Mouse (Mus musculus): ENCODE measurements around the gene Mbtps2. TPM values are rescaled to one million over a fixed set of nuclear protein-coding genes. Genes with fewer than 3 reads are reported as not detected.

Gene Mbtps2
- total RNA-seq, 2 experiments from 2014 or later = 30.3 to 33.2 TPM

DNA sequence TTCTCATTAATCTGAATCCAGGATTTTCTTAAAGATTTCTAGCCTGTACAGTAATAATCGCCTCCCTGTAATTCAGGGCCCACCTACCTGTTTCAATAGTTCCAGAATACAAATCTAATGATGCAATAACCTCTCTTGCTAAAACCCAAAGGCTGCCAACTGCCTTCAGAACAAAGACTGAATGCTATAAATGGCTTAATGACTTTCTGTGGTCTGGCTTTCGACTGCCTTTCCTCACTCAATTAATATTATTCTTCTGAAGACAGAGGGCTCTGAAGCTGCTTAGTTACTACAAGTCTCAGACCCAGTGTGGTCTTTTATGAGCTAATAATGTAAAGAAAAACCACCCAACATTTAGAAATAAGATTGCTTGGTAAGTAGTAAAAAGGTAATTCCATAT is 96.6 kb downstream of the Mbtps2 start:
- DNase-seq = no peak

DNA sequence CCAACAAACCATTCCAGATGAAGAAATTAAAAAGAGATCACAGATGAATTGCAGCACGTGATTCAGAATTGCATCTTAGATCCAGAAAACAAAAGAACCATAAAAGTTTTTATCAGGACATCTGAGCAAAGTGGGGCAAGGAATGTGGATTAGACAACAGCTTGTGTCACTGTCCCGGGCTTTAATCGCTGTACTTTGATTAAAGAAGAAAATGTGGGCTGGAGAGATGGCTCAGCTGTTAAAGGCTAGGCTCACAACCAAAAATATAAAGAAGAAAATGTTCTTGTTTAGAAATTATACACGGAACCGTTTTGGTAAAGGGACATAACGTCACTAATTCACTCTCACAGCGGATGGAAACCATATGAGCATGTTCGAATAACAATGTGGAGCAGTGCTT is 98.5 kb downstream of the Mbtps2 start:
- no peak for DNase-seq

DNA sequence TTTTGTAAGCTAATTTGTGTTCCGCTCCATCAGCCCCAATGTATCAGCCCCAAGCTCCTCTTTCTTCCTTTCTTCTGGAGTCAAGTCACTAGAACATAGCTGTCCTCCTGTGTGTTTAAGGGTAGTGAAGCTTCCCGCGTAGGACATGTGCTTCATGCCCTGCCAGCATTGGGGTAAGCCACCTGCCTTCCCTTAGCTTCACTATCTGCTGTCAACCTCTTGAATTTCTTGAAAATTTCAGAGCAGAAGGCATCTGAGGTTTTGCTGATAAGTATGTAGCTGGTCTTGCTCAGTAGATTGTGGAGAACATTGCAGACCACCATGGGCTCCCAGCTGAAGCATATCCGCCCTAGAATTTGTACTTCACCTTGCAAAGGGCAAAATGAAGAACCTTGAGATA is 105.4 kb downstream of the Mbtps2 start:
- DNase-seq = no peak

DNA sequence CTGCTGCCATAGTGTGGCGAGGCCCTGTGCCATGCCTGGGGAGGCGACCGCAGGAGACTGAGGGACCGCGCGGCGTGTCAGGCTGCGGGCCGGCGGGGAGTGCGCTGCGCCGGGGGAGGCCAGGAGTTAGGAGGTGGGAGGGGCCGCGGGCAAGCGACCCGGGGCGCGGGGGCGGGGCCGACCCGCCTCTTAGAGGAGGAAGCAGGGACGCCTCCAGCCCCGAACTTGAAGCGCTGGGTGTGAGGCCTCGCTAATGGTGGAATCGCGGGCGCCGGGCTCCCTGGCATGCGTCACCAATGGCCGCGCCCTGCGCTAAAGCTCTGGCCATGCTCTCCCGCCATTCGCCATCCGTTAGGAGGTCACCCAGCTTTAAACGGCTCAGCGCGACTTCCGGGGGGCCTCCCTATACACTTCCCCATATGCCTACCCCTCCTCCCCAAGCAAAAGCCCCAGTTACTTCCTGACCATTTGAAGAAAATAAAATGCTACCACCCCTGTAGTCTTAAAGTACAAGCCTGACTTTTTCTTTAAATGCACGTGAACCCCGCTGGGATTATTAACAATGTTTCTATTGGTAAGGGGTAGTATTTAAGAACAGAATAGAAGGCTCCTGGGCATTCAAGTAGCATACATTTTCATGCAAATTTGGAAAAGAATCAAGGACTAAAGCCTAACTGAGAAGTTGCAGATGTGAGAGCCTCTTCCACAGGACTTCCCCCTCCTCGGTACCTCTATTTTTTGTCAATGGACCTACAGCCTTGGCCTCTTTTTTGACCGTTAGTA is 106.4 kb downstream of the Mbtps2 start, which contains the start of gene Sms:
Gene Sms, minus strand, starts transcription at position 344 of the 783 bp plus-strand sequence.
- DNase-seq = peak in 1 of 2 experiments; percentile 37

DNA sequence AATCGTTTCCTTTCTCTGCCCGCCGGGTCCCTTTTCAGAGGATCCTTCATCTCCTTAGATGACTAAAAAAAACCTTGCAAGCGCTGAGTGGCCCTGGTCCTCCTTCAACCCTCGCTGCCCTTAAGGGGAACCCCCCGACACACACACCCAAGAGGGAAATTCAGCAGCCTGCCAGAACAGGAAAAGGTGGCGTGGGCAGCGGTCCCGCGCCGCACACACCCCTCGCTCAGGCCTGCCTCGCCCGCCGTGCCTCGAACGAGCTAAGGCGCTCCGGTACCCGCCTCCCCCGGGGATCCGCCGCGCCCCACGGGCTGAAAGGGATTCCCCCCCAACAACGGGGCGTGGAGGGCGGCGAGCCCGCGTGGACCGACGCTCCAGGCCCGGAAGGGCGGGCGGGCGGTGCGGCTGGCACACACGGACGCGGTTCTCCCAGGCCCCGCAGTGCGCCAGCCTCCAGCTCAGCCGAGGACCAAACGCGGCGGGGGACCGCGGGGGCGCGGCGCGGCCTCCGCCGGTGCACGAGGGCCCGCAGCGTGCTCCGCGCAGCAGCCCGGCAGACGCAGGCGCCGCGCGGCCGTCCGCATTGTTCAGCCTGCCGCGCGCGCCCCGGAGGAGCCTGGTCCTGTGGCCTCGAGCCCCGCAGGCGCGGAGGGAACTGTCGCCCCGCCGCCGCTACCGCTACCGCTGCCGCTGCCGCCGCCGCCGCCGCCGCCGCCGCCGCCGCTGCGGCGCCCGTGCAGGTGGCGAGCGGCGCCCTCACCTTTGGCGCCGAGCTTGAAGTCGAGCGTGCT is 107.2 kb downstream of the Mbtps2 start:
- DNase-seq = peak in 1 of 2 experiments; percentile 45

DNA sequence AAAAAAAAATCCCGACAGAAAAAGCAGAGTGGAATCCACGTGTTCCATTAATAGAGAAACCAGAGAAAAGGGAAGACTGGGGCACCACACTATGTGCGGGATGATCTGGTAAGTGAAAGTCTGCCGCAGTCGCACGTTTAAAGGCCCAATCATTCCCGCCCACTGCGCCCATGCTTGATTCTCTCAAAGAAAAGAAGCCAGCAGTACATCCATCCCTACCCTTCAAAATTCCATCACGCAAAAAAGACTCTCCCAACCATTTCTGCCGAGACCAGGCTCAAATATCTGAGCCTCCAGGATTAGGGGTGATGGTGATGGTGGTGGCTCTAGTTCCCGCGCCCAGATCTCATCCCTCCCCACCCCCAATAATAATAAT is 107.8 kb downstream of the Mbtps2 start:
- peak in 1 of 2 experiments; percentile 8 for DNase-seq

DNA sequence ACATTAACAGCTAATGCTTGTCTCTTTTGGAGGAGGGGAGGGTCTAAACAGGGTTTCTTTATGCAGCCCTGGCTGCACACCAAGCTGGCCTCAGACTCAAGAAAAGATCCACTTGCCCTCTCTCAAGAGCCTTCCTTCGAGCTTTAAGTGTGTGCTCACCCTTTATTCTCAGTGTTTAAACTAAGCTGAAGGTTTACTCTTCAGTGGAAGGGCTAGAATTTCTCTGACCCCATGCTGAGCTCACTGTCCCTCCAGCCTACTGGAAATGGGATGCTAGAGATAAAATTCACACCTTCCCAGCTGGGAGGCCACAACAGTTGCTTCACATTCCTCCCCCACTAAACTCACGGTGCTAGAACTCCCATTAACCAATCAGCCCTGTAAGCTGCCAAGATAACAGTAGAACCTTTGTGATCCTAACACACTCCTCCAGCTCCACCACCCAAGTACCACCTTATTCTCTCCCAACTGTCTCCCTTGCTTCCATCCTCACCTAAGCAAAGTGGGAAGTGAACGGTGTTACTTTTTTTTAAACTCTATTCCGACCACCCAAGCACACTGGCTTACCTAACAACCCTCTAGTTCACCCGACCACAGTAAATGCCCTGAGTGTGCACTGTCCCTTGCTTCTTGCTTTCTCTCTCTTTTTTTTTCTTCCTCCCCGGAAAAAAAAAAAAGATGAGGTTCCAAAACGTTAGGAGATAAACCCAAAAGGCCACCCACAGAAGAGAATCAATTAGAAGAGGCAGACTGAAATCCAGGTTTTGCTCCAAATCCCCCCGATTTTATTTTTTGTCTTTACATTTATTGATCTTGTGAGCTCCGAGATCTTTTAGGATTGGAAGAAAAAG is 108.4 kb downstream of the Mbtps2 start:
- DNase-seq = no peak

DNA sequence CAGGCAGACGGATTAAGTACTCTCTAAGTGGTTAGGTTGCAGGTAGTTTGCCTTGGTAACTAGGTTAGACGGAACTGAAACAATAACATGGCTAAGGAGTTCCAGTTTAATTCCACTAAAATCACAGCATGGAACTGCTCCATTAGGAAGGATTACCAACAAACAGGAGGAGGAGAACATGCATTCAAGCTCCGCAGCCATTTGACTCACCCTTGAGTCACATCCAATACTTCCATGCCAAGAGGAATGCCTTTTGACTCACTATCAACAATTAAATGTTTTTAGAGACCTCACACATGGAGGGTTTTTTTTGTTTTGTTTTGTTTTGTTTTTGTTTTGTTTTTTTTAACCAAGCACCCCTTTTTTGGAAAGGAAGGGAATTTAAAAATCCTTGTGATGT is 109.7 kb downstream of the Mbtps2 start:
- no peak for DNase-seq

DNA sequence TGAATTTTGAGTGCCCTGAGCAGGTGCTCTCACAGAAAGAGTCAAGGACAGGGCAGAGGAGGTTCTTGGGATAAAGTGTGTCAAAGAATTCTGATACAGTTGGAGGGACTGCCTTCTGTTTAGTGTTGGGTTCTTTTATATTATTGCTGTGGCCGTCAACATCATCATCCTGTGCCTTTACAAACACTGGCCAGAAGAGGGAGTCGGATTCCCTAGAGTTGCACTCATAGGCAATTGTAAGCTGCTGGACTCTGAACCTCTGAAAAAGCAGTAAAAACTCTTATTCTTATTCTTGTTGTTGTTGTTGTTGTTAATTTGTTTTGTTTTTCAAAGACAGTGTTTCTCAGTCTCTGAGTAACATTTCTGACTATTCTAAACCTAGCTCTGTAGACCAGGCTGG is 111.8 kb downstream of the Mbtps2 start:
- DNase-seq = no peak

Other genes starting within 250 kb of the Mbtps2 start
- gene Phex, start 183.4 kb downstream of the Mbtps2 start, total RNA-seq (2021) = under 1 TPM; 0.12 to 0.33 TPM
- 100 to 1,000 TPM; 105 to 106 TPM for gene Sms, start 106.4 kb downstream of the Mbtps2 start, total RNA-seq (2021)
- not detected for gene Yy2, start 29.7 kb downstream of the Mbtps2 start, total RNA-seq (2021)
- not detected for gene Smpx, start 100.2 kb upstream of the Mbtps2 start, total RNA-seq (2021)
- under 1 TPM; 0.17 to 0.38 TPM for gene Klhl34, start 219.7 kb upstream of the Mbtps2 start, total RNA-seq (2021)

All from layer of hippocampus, postnatal 36 days (tissue).